In the genomic region with DNA sequence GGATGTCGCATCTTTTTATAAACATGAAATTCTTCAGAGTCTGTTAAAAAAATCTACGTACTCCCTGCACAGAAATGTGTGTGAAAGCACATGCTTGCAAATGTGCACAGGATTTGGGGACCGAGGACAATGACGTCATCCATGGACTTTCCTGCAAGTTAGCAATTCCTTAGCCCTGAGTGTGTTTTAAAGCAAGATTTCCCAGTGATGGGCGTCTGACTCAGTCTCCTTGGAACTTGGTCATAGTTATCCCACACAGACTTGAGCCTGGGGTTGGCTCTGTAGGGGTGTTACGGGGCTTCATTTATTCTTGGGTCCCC, we compare ENCODE assay signal across 9 mouse cellular contexts. TPM values are rescaled to one million over a fixed set of nuclear protein-coding genes. Genes with fewer than 3 reads are reported as not detected.
DNase-seq lines count a peak whose midpoint lies in the region; ATAC-seq and TF ChIP-seq lines count a peak whose summit lies in the region.
"Had no signal": no experiment of that assay in that cellular context is flagged by ENCODE, and none has a peak within 500 bp of the region (broad histone marks: within the 10 kb centered on the region; RNA-seq: fewer than 3 reads in every experiment).

No protein-coding gene starts in this region.

- H3K36me3 ChIP-seq in hindbrain, embryonic 10.5 days: no peaks in the 10 kb centered on the region
- H3K36me3 ChIP-seq in hindbrain, embryonic 11.5 days (ENCODE audit: control insufficient read depth, insufficient read depth, low read length): no peaks in the 10 kb centered on the region
- H3K36me3 ChIP-seq in forebrain, embryonic 14.5 days (ENCODE audit: control insufficient read depth, insufficient read depth, low read length): no peaks in the 10 kb centered on the region
- H3K36me3 ChIP-seq in limb, embryonic 14.5 days (ENCODE audit: control insufficient read depth, insufficient read depth, low read length): no peaks in the 10 kb centered on the region
- no peaks in the 10 kb centered on the region for H3K36me3 ChIP-seq in stomach, embryonic 16.5 days (ENCODE audit: control insufficient read depth, insufficient read depth, low read length)

- H3K27ac ChIP-seq in hindbrain, embryonic 10.5 days: no peak overlapping the region
- H3K27ac ChIP-seq in hindbrain, embryonic 11.5 days (ENCODE audit: low read depth, low read length): no peak overlapping the region
- H3K27ac ChIP-seq in forebrain, embryonic 14.5 days (ENCODE audit: low read depth, low read length): no peak overlapping the region
- H3K27ac ChIP-seq in limb, embryonic 14.5 days (replicated peaks; ENCODE audit: low read depth, low read length): no peak overlapping the region
- H3K27ac ChIP-seq in stomach, embryonic 16.5 days (ENCODE audit: low read length): no peak overlapping the region

- no peak overlapping the region; the same call in 1 of the 2 replicates for H3K4me2 ChIP-seq in hindbrain, embryonic 11.5 days (replicated peaks; ENCODE audit: low read depth, low read length)
- H3K4me2 ChIP-seq in forebrain, embryonic 14.5 days (ENCODE audit: low read length): peak overlapping the region; percentile 99
- H3K4me2 ChIP-seq in limb, embryonic 14.5 days (replicated peaks; ENCODE audit: low read depth, low read length, severe bottlenecking): peak overlapping the region; percentile 97
- H3K4me2 ChIP-seq in stomach, embryonic 16.5 days (ENCODE audit: low read depth, low read length): peak overlapping the region; percentile 97; the same call in 1 of the 2 replicates

- TF ChIP-seq POLR2A in limb, embryonic 14.5 days (IDR thresholded peaks at IDR 0.05; ENCODE audit: borderline replicate concordance, extremely low read depth, insufficient read depth, insufficient read length): no peak

- H3K4me3 ChIP-seq in hindbrain, embryonic 10.5 days: peak overlapping the region; percentile 70
- no peak overlapping the region for H3K4me3 ChIP-seq in hindbrain, embryonic 11.5 days (ENCODE audit: low read depth, low read length)
- 0 out of 2 replicates have a peak overlapping the region, but pooled peaks have one; percentile 45 for H3K4me3 ChIP-seq in forebrain, embryonic 14.5 days (ENCODE audit: low read depth, low read length)
- H3K4me3 ChIP-seq in limb, embryonic 14.5 days (replicated peaks; ENCODE audit: low read length): peak overlapping the region; percentile 63
- H3K4me3 ChIP-seq in stomach, embryonic 16.5 days (replicated peaks; ENCODE audit: low read length): no peak overlapping the region; the same call in 1 of the 2 replicates

- H3K9me3 ChIP-seq in hindbrain, embryonic 10.5 days: no peaks in the 10 kb centered on the region
- H3K9me3 ChIP-seq in hindbrain, embryonic 11.5 days (ENCODE audit: control insufficient read depth, low read length): no peaks in the 10 kb centered on the region
- H3K9me3 ChIP-seq in forebrain, embryonic 14.5 days (replicated peaks; ENCODE audit: control insufficient read depth, low read length): no peaks in the 10 kb centered on the region
- no peaks in the 10 kb centered on the region for H3K9me3 ChIP-seq in limb, embryonic 14.5 days (ENCODE audit: control insufficient read depth, low read length)
- H3K9me3 ChIP-seq in stomach, embryonic 16.5 days (replicated peaks; ENCODE audit: control insufficient read depth, low read length): no peaks in the 10 kb centered on the region; the same call in 1 of the 2 replicates

- WGBS in hindbrain, embryonic 10.5 days: 38% methylated on average over 6 of the region's 6 CpGs
- 38% methylated on average over 6 of the region's 6 CpGs for WGBS in hindbrain, embryonic 11.5 days
- WGBS in forebrain, embryonic 14.5 days: 39% methylated on average over 6 of the region's 6 CpGs
- WGBS in limb, embryonic 14.5 days: 33% methylated on average over 6 of the region's 6 CpGs
- 38% methylated on average over 6 of the region's 6 CpGs for WGBS in stomach, embryonic 16.5 days

- H3K9ac ChIP-seq in hindbrain, embryonic 11.5 days (ENCODE audit: low read depth, low read length): no peak overlapping the region
- no peak overlapping the region for H3K9ac ChIP-seq in forebrain, embryonic 14.5 days (ENCODE audit: low read length)
- H3K9ac ChIP-seq in limb, embryonic 14.5 days (ENCODE audit: low read depth, low read length, severe bottlenecking): no peak overlapping the region
- no peak overlapping the region for H3K9ac ChIP-seq in stomach, embryonic 16.5 days (ENCODE audit: low read length)

- ATAC-seq in hindbrain, embryonic 11.5 days (ENCODE audit: low FRiP score): no peak; the same call in 1 of the 2 replicates
- no peak for ATAC-seq in forebrain, embryonic 14.5 days
- no peak for ATAC-seq in limb, embryonic 14.5 days (ENCODE audit: low FRiP score, low read depth)
- no peak for ATAC-seq in stomach, embryonic 16.5 days (ENCODE audit: insufficient read depth, low FRiP score)
- no peak for ATAC-seq in erythroid progenitor cell, adult 5-6 weeks (replicated peaks; ENCODE audit: low FRiP score, poor library complexity, severe bottlenecking)
- ATAC-seq: Patski had no signal

- peaks cover 52% of the 10 kb centered on the region for H3K27me3 ChIP-seq in hindbrain, embryonic 10.5 days (ENCODE audit: insufficient read depth, poor library complexity, severe bottlenecking)
- peaks cover 11% of the 10 kb centered on the region; the same call in 1 of the 2 replicates for H3K27me3 ChIP-seq in hindbrain, embryonic 11.5 days (ENCODE audit: control insufficient read depth, insufficient read depth, low read length)
- H3K27me3 ChIP-seq in forebrain, embryonic 14.5 days (replicated peaks; ENCODE audit: control insufficient read depth, insufficient read depth, low read length): no peaks in the 10 kb centered on the region; the same call in 1 of the 2 replicates
- peaks cover 14% of the 10 kb centered on the region for H3K27me3 ChIP-seq in limb, embryonic 14.5 days (ENCODE audit: control insufficient read depth, insufficient read depth, low read length)
- peaks cover 3% of the 10 kb centered on the region; the same call in 1 of the 2 replicates for H3K27me3 ChIP-seq in stomach, embryonic 16.5 days (ENCODE audit: control insufficient read depth, insufficient read depth, low read length)

- DNase-seq in hindbrain, embryonic 10.5 days (ENCODE audit: low spot score): peak; percentile 3
- no peak for DNase-seq in hindbrain, embryonic 11.5 days (ENCODE audit: low spot score)
- DNase-seq in Muller cell, postnatal 12 days (ENCODE audit: inconsistent ontology term): peak; percentile 39
- DNase-seq in forebrain, embryonic 14.5 days (ENCODE audit: low spot score): peak; percentile 7
- no peak for DNase-seq in limb, embryonic 14.5 days (ENCODE audit: low spot score)
- DNase-seq in cerebellum, postnatal 4 days (ENCODE audit: low spot score in 2 of 2): no peak

- peaks cover 16% of the 10 kb centered on the region for H3K4me1 ChIP-seq in hindbrain, embryonic 10.5 days (replicated peaks)
- no peaks in the 10 kb centered on the region for H3K4me1 ChIP-seq in hindbrain, embryonic 11.5 days (replicated peaks; ENCODE audit: control insufficient read depth, insufficient read depth, low read length)
- peaks cover 9% of the 10 kb centered on the region for H3K4me1 ChIP-seq in forebrain, embryonic 14.5 days (ENCODE audit: control insufficient read depth, insufficient read depth, low read length)
- 0 out of 2 replicates have a peak, but pooled peaks cover 6% of the 10 kb centered on the region for H3K4me1 ChIP-seq in limb, embryonic 14.5 days (ENCODE audit: control insufficient read depth, insufficient read depth, low read length)
- 0 out of 2 replicates have a peak, but pooled peaks cover 3% of the 10 kb centered on the region for H3K4me1 ChIP-seq in stomach, embryonic 16.5 days (ENCODE audit: control insufficient read depth, insufficient read depth, low read length)

RNA-seq across cellular contexts. Expression of gene Il15ra, which starts 1.6 kb away (rescaled TPM):
- 0.35 and 0.51 TPM in 2 replicates for polyA plus RNA-seq in hindbrain, embryonic 10.5 days (2016; fragmentation: Nextera tagmentation; extraction: Ambion mirVana)
- 0.25 and 0.39 TPM in 2 replicates for polyA plus RNA-seq in hindbrain, embryonic 11.5 days (2014; fragmentation: Nextera tagmentation; extraction: Ambion mirVana)
- 0.53 and 0.63 TPM in 2 replicates for polyA plus RNA-seq in forebrain, embryonic 14.5 days (2014; fragmentation: Nextera tagmentation; extraction: Ambion mirVana)
- polyA plus RNA-seq in limb, embryonic 14.5 days (2012; rRNA removed): 3.7 and 4.6 TPM in 2 replicates
- 2.7 and 3.2 TPM in 2 replicates for polyA plus RNA-seq in limb, embryonic 14.5 days (2014; fragmentation: Nextera tagmentation; extraction: Ambion mirVana)
- 1.8 and 3.2 TPM in 2 replicates for polyA plus RNA-seq in stomach, embryonic 16.5 days (2015; fragmentation: Nextera tagmentation; extraction: Ambion mirVana)
- total RNA-seq in erythroid progenitor cell, adult 5-6 weeks (2015; ENCODE audit: low replicate concordance): 7.2 TPM in 1 of 2 replicates, not detected in the other
- 8.1 and 38.3 TPM in 2 replicates for total RNA-seq in erythroid progenitor cell, adult 5-6 weeks (2017; ENCODE audit: low replicate concordance)

Comparison
In these comparisons a context has a peak if more than half of its experiments do, and no peak if none do; other contexts are left out.
1. DNase-seq: peak in hindbrain, embryonic 10.5 days (single experiment), Muller cell, postnatal 12 days (single experiment) and forebrain, embryonic 14.5 days (single experiment); none in hindbrain, embryonic 11.5 days (single experiment), limb, embryonic 14.5 days (single experiment) and cerebellum, postnatal 4 days (0 of 2).
2. H3K4me3 ChIP-seq: peak in hindbrain, embryonic 10.5 days (single experiment), forebrain, embryonic 14.5 days (single experiment) and limb, embryonic 14.5 days (single experiment); none in hindbrain, embryonic 11.5 days (single experiment) and stomach, embryonic 16.5 days (single experiment).